Mouse (Mus musculus) urinary bladder, postnatal 10 days (tissue): ENCODE data around the gene Ttc30a1.
"Not testable (repeated sequence)": the region's sequence is repeated elsewhere in the genome, so short reads cannot be mapped to it uniquely, and the experiment has no call there.

Experiments
- DNase-seq: peaks from one replicate; pipeline ENCODE4 v3.0.0; 2022; ENCODE audit warnings: low spot score

Ttc30a1 gene

DNA sequence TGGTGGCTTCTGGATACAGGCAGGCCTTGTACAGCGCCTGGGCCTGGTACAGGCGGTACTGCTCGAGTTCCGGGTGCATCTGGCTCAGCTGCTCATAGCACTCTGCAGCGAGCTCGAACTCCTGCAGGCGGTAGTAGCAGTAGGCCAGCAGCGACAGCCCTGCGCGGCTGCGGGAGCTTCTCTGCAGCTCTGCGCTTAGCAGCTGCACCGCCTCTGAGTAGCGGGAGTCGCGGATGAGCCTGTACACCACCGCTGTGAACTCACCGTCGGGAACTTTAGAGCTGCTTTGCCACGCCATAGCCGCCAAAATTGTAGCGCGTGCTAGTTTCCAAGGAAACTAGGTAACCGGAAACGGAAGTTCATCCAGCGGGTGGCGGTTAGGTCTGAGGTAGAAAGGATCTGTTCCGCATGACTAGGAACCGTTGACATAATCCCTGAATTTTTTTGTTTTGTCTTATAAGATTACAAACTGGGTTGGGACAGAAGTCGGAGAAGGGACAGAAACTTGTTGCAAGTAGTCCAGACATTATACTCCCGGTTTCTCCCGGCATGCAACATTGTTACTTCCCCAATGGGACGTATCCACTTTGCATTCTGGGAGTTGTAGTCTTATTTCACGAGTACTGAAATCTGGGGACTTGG lies at the start of gene Ttc30a1:
TSS of gene Ttc30a1 (minus strand) at position 528 of the 642 bp plus-strand sequence.
- DNase-seq, result not testable (repeated sequence)

DNA sequence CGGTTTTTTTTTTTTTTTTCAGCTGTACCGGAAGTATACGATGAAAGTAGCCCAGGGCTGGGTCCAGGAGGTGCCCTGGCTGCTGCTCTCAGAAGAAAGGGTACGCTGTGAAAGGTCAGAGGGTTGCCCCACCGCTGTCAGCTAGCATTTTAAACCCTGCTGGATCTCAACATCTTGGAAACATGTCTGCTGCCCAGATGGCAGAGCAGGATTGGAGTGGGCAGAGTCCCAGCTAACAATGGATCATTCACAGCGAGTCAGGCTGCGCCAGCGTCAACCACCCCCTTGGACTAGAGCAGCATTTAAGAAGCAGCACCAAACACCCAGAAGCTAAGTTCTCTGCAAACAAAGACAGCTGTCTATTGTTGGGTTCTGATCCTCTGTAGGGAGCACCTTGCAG lies 48.3 kb upstream of the Ttc30a1 start:
- no peak for DNase-seq

DNA sequence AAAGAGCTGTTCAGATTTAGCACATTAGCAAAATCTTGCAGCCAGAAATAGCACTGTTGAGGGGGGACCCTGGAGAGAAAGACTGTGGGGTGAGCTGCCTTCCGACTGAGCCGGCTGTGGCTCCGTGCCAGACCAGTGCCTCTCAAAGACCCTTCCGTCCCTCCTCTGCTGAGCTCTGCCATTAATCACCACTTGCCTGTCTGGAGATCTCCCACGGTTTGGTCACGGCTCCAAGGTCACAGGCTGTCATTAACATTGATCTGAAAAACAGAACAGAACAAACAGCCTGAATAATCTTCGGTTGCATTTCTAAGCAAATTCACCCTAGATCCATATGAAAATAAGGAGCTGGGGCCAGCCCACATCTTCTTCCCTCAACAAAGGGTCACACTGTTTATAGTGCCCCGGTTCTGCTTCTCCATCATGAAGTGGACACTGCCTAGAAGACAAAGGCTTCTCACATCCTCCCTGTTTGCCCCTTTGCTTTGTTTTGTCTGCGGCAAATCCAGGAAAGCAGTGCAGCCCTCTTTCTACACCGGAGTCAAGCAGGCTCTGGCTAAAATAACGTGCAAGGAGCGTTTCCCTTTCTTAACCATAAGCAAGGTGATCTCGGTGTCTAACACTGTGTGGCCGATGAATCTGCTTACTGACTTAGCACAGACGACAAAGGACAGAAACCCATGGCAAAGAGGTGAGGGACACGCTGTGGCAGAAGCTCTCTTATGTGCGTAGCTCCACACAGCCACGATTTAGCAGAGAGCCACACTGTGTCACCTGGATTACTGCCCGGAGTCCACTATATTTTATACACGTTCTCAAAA lies 47.5 kb upstream of the Ttc30a1 start:
- DNase-seq, result no peak

DNA sequence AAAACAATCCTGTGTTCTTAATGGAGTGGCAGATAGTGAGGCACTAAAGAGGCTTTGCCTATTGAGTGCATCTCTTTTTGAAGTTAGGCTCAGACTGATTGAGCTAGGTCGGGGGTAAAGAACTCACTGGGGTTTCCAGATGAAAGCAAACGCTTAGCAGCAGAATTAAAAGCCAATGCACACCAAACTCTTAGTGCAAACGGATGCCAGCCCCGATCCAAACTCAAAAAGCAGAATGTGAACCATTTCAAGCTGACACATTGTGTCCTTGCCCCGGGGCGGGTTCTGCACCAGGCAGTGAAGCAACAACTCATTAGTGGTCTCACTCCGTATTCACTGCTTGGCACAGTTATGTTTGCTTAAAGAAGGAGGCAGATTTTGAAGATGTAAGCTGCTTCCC lies 35.1 kb upstream of the Ttc30a1 start:
- DNase-seq, result no peak

DNA sequence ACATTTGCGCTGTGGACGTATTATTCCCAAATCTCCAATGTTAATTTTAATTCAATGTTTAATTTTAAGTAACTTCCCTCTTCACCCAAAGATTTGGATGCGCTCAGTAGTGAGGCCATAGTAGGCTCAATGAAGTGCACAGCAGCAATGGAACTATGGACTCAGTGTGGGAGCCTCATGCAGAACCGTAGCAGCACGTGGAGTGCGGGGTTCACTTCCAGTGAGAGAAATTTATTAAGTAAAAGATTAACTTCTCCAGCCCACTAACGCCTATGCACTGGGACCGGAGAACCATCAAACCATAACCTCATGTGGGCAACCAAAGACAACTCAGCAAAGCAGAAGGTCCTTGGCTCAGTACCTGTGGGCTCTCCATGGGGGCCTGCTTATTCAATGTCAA lies 34.4 kb upstream of the Ttc30a1 start:
- DNase-seq, result no peak

DNA sequence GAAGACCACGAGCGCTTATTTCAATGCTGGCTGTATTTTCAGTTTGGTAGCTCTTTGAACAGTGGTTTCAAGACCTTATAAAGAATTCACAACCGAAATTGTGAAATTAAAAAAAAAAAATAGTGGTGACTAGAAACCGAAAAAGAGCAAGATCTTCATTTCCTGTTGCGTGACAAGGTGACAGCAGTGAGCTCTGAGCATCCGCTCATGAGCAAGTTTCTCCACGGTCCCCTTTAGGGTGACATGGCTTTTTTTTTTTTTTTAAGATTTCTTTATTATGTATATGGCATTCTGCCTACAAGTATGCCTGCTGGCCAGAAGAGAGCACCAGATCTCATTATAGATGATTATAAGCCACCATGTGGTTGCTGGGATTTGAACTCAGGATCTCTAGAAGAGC lies 33.7 kb upstream of the Ttc30a1 start:
- no peak for DNase-seq

DNA sequence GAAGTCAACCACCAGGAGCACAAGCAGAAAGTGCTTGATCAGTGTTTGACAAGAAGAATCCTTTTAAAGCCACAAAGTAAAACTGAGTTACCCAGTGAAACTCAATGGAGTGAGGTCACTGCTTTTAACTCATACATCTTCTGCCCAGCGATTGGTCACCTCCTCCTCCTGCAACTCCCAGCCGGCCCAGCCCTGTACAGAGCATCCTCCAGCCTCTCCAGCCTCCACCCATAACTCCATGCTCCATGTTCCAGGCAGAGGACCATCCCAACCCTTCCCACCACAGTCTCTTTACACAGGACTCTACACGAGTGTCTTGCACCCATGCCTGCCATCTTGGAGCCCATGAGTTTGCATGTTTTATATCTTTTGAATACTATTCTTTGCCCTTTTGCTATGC lies 32.9 kb upstream of the Ttc30a1 start:
- no peak for DNase-seq

DNA sequence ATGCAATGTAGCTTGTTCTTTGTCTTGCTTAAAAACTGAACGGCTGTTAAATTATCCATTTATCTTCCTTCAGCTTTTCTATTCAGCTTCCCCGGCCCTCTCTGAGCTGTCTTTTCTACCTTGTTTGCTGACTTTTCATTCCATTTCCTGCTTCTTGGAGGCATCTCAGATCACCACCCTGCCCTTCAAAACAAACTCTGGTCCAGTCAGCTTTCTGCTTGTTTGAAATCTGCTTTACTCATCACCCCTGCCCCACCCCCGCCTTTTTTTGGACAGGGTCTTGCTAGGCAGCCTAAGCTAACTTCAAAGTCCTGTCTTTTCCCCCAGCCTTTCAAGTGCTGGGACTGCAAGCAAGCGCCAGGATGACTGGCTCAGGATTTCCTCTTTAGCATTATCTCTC lies 24.4 kb upstream of the Ttc30a1 start:
- no peak for DNase-seq

DNA sequence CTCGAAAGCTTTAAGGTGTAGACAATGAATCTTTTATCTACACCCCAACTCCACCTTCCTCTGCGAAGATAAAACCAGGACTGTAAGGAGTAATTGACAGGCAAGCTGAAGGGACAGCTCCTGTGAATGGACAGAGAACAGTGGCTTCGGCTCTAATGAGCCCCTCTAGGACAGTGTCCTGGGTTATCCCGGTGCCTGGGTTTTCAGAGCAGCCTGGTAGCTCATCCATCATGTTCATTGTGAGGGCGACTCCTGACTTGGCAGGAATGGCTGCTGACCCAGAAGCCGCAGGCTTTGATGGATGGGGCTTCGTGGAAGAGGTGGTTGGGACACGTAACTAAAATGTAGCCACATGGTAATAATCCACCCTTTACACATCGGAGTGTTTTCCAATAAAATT lies 21.1 kb upstream of the Ttc30a1 start:
- DNase-seq, result no peak

DNA sequence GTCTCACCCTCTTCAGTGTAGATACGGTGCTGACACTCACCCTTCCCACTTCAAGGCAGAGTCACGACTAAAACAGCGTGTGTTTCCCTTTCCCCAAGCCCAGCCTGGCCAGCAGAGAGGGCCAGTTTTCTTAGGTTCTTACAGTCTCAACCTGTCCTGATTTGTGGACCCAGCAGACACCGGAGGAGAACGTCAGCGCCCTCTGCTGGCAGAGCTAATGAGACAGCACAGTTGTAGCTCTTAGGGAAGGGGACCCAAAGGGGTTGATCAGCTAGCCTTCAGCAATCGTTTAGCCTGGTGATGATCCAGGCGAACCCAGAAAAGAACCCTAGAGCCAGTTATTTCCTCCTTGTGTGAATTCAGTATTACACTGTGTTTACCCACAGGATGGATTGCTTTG lies 19.6 kb upstream of the Ttc30a1 start:
- no peak for DNase-seq

DNA sequence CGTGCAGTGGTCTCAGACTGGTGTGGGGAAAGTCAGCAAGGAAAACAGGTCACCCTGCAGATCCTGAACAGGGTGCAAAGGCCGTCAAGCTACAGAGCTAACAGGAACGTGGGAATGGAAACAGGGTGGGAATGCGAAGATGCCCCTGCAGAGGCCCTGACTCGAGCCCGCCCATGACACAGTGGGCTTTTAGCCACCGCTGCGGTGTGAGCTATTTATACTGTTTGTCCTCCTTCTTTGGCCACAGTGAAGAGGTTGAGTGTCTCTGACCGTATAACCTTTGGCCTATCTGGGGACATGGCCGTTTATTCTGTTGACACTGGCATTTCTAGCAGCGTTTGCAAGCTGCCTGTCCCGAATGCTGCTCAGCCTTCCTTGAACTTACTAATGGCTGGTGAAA lies 17.9 kb upstream of the Ttc30a1 start:
- no peak for DNase-seq

DNA sequence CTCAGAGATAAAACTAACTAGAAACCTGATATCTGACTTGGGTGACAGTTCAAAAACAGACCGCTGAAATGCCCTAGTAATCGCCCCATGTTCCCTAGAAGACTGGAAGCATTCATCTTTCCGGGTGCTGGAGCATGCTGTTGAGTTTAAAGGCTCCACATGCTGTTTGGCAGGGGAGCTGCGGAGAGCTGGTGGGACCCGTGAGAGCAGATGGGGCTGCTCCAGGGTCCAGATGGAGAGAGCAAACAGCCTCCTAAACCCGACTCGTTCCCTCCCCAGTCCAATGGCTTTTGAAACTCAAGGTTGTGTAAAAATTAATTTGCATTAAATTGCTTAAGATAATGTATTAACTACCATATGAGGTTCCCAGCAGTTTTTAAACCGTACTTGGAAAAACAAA lies 16.9 kb upstream of the Ttc30a1 start:
- DNase-seq, result no peak

DNA sequence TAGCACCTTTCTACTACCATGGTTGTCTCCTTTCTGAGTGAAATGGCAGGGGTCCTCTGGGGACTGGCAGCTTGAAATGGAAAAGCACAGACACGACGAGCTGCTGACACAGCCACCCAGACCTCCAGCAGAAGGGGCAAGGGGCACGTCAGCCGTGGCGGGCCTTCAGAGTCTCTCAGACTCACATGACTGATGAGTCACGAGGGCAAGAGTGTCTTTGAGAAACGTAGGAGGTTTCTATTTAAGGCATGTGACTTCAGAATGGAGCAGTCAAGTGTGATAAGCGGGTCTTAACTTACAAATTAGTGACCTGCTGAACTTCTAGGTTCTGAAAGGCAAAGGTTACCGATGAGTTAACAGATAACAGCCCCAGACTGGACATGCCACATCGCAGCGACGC lies 16.0 kb upstream of the Ttc30a1 start:
- no peak for DNase-seq

DNA sequence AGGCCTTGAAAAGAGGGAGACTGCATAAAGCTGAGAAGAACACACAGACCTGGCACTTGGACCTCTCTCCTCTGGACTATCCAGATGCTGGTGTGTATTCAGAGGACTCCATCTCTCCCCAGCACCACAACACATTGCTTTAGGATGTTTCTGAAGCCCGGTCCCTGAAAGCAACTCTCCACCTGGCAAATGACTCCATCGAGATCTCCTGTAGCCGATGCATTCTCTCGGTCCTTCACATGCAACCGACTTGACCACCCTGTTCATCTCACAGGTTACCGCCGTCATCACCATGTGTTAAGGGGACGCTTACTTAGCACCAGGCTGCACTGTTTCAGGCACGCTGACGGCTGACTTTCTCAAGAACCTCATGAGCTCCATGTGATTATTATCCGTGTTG lies 13.1 kb upstream of the Ttc30a1 start:
- DNase-seq, result no peak

DNA sequence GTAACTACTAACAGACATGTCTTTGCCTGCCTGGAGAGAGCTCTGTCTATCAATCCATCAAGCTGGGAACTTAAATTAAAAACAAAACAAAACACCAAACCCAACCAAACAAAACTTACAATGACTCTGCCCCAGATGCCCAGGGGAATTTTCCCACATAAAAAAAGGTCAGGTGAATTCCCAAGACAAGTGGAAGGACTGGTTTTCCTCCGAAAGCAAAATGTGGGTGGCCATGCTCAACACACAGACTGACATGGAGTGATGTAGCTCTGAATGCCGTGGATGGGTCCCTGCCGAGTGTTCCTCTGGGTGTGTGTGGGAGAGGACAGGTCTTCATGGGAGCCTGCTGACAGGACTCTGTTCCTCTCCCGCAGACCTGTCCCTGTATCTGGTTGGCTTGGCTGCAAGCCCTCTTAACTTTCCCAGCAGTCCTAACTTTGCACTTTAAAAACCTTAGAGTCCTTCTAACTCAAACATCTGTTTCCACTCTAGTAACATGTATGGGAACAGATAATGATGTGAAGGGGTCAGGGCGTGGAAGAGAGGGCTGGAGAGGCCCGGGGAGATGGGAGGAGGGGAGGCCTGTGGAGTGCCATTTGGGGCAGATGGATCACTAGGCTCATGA lies 9.9 kb upstream of the Ttc30a1 start:
- no peak for DNase-seq

DNA sequence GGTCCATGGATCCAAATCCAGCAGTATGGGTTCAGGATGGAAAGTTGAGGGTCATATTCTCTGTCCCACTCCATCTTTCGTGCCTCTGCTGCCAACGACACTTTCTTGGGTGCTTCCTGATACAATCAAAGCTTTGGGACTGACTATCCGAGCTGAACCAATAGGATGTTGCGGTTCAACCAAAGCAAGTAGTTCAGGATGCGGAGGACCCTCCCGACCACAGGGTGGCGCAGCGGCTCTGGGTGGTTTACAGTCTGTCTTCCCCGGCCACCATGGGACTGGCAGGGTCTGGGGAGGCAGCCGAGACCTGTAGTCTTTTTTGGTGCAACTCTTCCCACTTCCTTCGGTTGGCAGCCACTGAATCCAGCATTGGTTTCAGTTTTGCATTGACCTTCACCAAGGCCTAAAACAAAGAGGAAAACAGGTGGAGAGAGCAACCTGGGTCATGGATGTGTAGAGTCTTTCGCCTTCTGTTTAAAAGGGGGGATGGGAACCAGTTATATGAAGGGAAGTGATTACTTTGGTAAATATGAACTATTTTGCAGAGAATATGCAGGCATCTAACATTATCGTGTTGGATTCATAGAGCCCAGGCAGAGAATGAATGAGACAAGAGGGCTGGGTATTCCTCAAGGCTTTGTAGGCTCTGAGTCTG lies 9.2 kb upstream of the Ttc30a1 start:
- DNase-seq, result no peak

DNA sequence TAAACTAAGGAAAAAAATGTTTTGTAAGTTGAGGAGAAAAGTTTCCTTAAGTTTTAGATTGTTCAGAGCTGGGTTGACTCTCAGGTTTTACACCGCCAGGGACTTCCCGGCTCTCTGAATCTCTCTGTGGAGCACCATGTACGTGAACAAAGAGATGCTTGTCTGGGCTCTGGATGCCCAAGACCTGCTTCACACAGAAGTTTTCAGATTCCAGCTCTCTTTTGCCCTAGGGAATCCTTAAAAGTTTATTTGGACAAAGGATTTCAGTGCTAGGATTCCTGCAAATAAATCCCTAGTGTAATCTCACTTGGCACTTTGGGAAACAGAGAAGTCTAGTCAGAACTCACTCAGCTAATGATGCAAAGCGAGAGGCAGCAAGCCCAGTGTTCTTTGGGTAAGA lies 7.9 kb upstream of the Ttc30a1 start:
- DNase-seq, result no peak

DNA sequence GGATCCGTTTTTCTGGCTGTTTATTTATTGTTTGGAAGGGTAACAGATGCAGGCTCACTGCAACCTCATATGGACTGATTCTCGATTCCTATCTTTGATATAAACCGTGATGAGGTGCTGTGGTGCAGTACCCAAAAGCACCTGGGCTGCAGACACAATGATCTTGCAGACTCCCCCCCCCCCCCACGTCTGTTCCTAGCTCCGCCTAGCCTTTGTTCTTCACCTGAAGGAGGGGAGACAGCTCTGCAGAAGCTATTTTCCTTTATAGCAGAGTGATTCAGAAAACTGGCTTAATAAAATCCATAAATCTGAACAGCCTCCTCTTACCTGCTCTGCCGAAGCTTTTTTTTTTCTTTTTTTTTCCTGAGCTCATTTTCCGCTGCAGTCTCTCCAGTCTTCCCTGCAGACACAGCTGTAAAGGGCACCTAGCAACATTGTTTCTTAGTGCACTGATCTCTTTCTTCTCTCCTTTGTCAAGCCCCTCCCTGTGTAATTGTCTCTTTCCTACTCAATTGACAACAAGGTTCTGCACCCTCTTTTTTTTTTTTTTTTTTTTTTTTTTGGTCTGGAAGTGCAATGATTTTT lies 7.1 kb upstream of the Ttc30a1 start:
- no peak for DNase-seq

DNA sequence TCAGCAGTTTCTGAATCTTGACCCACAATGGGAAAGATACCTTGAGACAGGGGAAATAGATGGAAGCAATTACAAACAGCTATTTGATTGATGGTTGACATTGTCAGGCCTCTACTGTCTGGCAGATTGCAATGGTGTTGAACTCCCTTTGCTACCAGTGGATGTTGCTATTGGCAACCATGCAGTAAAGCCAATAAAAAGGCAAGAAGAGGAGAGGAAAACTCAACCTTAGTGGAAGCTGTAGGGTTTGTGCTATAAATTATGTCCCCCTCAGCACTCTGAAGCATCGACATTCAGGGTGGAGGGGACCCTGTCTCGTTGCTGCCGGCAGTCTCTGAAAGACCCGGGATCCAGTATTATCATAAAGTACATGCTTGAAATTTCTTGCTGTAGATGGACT lies 6.6 kb upstream of the Ttc30a1 start:
- no peak for DNase-seq

DNA sequence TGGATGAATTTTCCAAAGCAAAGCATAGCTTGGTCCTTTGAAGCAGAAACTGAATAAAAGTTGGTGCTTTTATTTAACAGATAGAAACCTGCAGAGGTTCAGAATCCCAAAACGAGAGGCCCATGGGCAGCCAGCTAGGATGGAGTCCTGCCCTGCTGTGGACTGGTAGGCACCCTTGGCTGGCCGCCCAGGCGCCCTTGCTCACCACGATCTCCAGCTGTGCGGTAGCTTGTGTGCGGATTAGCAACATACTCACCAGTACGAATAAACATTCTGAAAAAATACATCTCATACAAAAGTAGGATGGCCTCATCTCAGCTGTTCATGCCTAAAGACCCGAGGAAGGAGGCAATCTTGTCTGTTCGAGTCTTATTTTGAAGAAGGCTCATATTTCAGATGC lies 6.0 kb upstream of the Ttc30a1 start:
- no peak for DNase-seq

DNA sequence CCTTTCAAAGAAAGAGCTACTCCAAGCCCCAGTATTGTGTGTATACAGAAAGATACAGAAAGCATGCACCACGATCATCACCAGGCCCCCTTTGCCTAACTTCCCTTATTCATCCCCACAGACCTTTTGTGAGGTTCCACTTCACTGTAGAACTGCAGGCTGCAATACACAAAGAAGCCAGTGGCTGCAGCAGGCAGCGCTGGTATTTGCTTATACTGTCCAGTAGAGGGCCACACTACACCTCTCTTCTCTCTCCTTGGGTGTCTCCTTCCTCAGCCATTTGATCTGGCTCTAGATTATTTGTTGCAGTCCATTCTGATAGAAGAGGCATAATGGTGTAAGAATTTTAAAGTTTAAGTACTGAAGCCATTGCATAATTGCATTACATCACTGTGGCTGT lies 3.4 kb upstream of the Ttc30a1 start:
- no peak for DNase-seq

DNA sequence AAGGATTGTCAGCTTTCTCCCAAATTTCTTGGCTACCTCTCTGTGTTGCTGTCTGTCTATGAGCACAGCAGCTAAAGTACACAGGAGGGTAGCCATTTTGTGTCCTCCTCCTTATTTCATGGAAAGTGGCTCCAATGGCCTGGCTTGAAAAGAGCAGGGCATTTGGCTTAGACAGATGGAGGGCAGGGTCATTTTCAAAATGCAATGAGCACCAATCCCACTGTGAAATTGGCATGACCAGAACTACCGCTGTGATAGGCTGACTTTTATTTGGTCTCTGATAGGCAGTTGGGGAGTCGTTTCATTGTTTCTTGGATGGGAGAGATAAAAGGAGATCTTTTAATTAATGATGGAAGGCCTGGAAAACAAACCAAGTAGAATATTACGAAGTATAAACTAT lies 2.1 kb upstream of the Ttc30a1 start:
- DNase-seq, result no peak

DNA sequence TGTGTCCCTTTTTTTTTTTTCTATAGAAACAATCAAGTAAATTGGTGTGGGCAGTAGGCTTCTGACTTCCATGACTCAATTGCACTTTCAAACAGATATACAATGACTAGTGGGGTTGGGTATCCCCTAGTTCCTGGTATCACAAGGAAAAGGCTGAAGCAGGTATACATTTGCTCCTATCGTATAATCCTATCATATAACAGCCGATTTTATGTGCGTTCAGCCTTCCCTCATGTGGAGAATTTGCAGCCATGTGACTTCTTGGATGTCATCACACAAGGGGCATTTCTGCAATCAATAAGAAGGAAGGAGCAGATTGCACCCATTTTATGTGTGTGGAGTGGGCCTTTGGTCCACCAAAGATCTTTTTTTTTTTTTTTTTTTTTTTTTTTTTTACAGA lies 1.3 kb upstream of the Ttc30a1 start:
- no peak for DNase-seq
